Mouse (Mus musculus) mesoderm, embryonic 11.5 days (tissue): ENCODE results near the gene Gm3629.
"Not testable (repeated sequence)": the region's sequence is repeated elsewhere in the genome, so short reads cannot be mapped to it uniquely, and the experiment has no call there.

Experiments
- DNase-seq: peaks from one replicate; pipeline ENCODE4 v3.0.0-alpha.2; 2012; ENCODE audit warnings: low read depth, low spot score

The Gm3629 gene

GRCm38 (mm10) chr14:6590513-6590912 is at the start of gene Gm3629:
Gene Gm3629, minus strand, starts transcription at chr14:6590613.
- DNase-seq = not testable (repeated sequence)

- not testable (repeated sequence) for DNase-seq
These were observed 31.9 kb upstream of the Gm3629 start, which contains the start of gene Gm3460 for GRCm38 (mm10) chr14:6622318-6622717. Gene Gm3460, minus strand, starts transcription at chr14:6622418.

GRCm38 (mm10) chr14:6606436-6606835 is 16.0 kb upstream of the Gm3629 start:
- DNase-seq = not testable (repeated sequence)

- peak; percentile 15 for DNase-seq
These were observed 14.6 kb upstream of the Gm3629 start for GRCm38 (mm10) chr14:6605004-6605403.

GRCm38 (mm10) chr14:6604551-6604950 is 14.1 kb upstream of the Gm3629 start:
- DNase-seq = not testable (repeated sequence)

GRCm38 (mm10) chr14:6537190-6537589 is 53.2 kb downstream of the Gm3629 start, which contains the start of gene Gm8356:
Gene Gm8356, minus strand, starts transcription at chr14:6537290.
- not testable (repeated sequence) for DNase-seq
